Mouse (Mus musculus) liver, adult 2 months (tissue): Measurements from ENCODE around the gene Gprc5a.

Source experiments
- CTCF ChIP-seq: fragments of 200-500 bp; IDR thresholded peaks from 2 replicates; pipeline ENCODE4 v1.5.1; 2011; ENCODE audit warnings: low read depth, low read length, control low read depth
- POLR2A ChIP-seq: fragments of 200-500 bp; IDR thresholded peaks from 2 replicates; pipeline ENCODE4 v1.6.1; 2011; ENCODE audit warnings: low read length, control low read depth; ENCODE audit not compliant: insufficient read depth; ENCODE audit errors: extremely low read depth

GRCm38 (mm10) chr6:135038674-135039073 is 26.8 kb upstream of the Gprc5a start:
- no peak for TF ChIP-seq POLR2A
- TF ChIP-seq CTCF = no peak
